Mouse (Mus musculus): ENCODE data around the gene Gm9044. TPM values are rescaled to one million over a fixed set of nuclear protein-coding genes. Genes with fewer than 3 reads are reported as not detected.
"Not testable (repeated sequence)": the region's sequence is repeated elsewhere in the genome, so short reads cannot be mapped to it uniquely, and the experiment has no call there.

Gene Gm9044
- not detected in 2 replicates for total RNA-seq (2017)

- ATAC-seq (ENCODE audit: extremely low read depth, insufficient number of reproducible peaks, low FRiP score, poor library complexity, severe bottlenecking) = not testable (repeated sequence)
These were observed at the start of gene Gm9044 for GRCm38 (mm10) chr10:118332308-118332707. Gm9044 (minus strand) TSS chr10:118332408.

GRCm38 (mm10) chr10:118370443-118370842 lies 38.2 kb upstream of the Gm9044 start:
- ATAC-seq (ENCODE audit: extremely low read depth, insufficient number of reproducible peaks, low FRiP score, poor library complexity, severe bottlenecking) = peak; percentile 99

GRCm38 (mm10) chr10:118369518-118369917 lies 37.3 kb upstream of the Gm9044 start:
- no peak for ATAC-seq (ENCODE audit: extremely low read depth, insufficient number of reproducible peaks, low FRiP score, poor library complexity, severe bottlenecking)

GRCm38 (mm10) chr10:118354005-118354404 lies 21.8 kb upstream of the Gm9044 start, which contains the start of gene Gm9049:
Gm9049 (minus strand) TSS chr10:118354105.
- not testable (repeated sequence) for ATAC-seq (ENCODE audit: extremely low read depth, insufficient number of reproducible peaks, low FRiP score, poor library complexity, severe bottlenecking)

- ATAC-seq (ENCODE audit: extremely low read depth, insufficient number of reproducible peaks, low FRiP score, poor library complexity, severe bottlenecking) = not testable (repeated sequence)
These were observed 16.4 kb upstream of the Gm9044 start, which contains the start of gene Gm9048 for GRCm38 (mm10) chr10:118348579-118348978. Gm9048 (minus strand) TSS chr10:118348679.

GRCm38 (mm10) chr10:118343155-118343554 lies 10.9 kb upstream of the Gm9044 start, which contains the start of gene Gm9046:
Gm9046 (minus strand) TSS chr10:118343255.
- not testable (repeated sequence) for ATAC-seq (ENCODE audit: extremely low read depth, insufficient number of reproducible peaks, low FRiP score, poor library complexity, severe bottlenecking)

GRCm38 (mm10) chr10:118337731-118338130 lies 5.5 kb upstream of the Gm9044 start, which contains the start of gene Gm9045:
Gm9045 (minus strand) TSS chr10:118337831.
- ATAC-seq (ENCODE audit: extremely low read depth, insufficient number of reproducible peaks, low FRiP score, poor library complexity, severe bottlenecking) = not testable (repeated sequence)

GRCm38 (mm10) chr10:118326869-118327268 lies 5.3 kb downstream of the Gm9044 start, which contains the start of gene Gm9040:
Gm9040 (minus strand) TSS chr10:118326969.
- not testable (repeated sequence) for ATAC-seq (ENCODE audit: extremely low read depth, insufficient number of reproducible peaks, low FRiP score, poor library complexity, severe bottlenecking)

- ATAC-seq (ENCODE audit: extremely low read depth, insufficient number of reproducible peaks, low FRiP score, poor library complexity, severe bottlenecking) = no peak
These were observed 13.2 kb downstream of the Gm9044 start for GRCm38 (mm10) chr10:118319024-118319423.

- ATAC-seq (ENCODE audit: extremely low read depth, insufficient number of reproducible peaks, low FRiP score, poor library complexity, severe bottlenecking) = not testable (repeated sequence)
These were observed 30.1 kb downstream of the Gm9044 start for GRCm38 (mm10) chr10:118302133-118302532.

- no peak for ATAC-seq (ENCODE audit: extremely low read depth, insufficient number of reproducible peaks, low FRiP score, poor library complexity, severe bottlenecking)
These were observed 37.3 kb downstream of the Gm9044 start, which contains the start of gene Iltifb for GRCm38 (mm10) chr10:118294938-118295337. Iltifb (minus strand) TSS chr10:118295038.

GRCm38 (mm10) chr10:118283016-118283415 lies 49.2 kb downstream of the Gm9044 start:
- ATAC-seq (ENCODE audit: extremely low read depth, insufficient number of reproducible peaks, low FRiP score, poor library complexity, severe bottlenecking) = not testable (repeated sequence)

GRCm38 (mm10) chr10:118282565-118282964 lies 49.6 kb downstream of the Gm9044 start:
- ATAC-seq (ENCODE audit: extremely low read depth, insufficient number of reproducible peaks, low FRiP score, poor library complexity, severe bottlenecking) = not testable (repeated sequence)

Other genes starting within 250 kb of the Gm9044 start
- 67.0 and 74.5 TPM in 2 replicates for gene Mdm1, start 190.6 kb downstream of the Gm9044 start, total RNA-seq (2017)
- gene Il22, start 127.5 kb downstream of the Gm9044 start, total RNA-seq (2017) = not detected in 2 replicates
- 0.25 TPM in 1 of 2 replicates, not detected in the other for gene Gm32717, start 91.6 kb downstream of the Gm9044 start, total RNA-seq (2017)
- 0.25 TPM in 1 of 2 replicates, not detected in the other for gene Gm32802, start 73.7 kb downstream of the Gm9044 start, total RNA-seq (2017)
- not detected in 2 replicates for gene Iltifb, start 37.4 kb downstream of the Gm9044 start, total RNA-seq (2017)
- not detected in 2 replicates for gene Gm9040, start 5.4 kb downstream of the Gm9044 start, total RNA-seq (2017)
- not detected in 2 replicates for gene Gm9045, start 5.4 kb upstream of the Gm9044 start, total RNA-seq (2017)
- not detected in 2 replicates for gene Gm9046, start 10.8 kb upstream of the Gm9044 start, total RNA-seq (2017)
- gene Gm9048, start 16.3 kb upstream of the Gm9044 start, total RNA-seq (2017) = not detected in 2 replicates
- not detected in 2 replicates for gene Gm9049, start 21.7 kb upstream of the Gm9044 start, total RNA-seq (2017)
- gene Ifng, start 108.6 kb upstream of the Gm9044 start, total RNA-seq (2017) = 0.49 and 0.58 TPM in 2 replicates